Mouse (Mus musculus) stomach, postnatal 0 days (tissue): ENCODE measurements around the gene Slc38a7. TPM values are rescaled to one million over a fixed set of nuclear protein-coding genes. Genes with fewer than 3 reads are reported as not detected.

ENCODE experiments used
- ATAC-seq: fragments of 200-750 bp; cut with Nextera tagmentation; 2 replicates; pipeline ENCODE4 v1.8.0; 2017; ENCODE audit not compliant: low FRiP score, low TSS enrichment
- DNase-seq: peaks from one replicate; pipeline ENCODE4 v3.0.0-alpha.2; 2016; ENCODE audit warnings: low spot score
- H3K27ac ChIP-seq: fragments of 300-500 bp; sonication (generic); replicated peaks from 2 replicates; pipeline ENCODE4 v1.5.1; 2014; ENCODE audit warnings: mild to moderate bottlenecking, control low read depth
- H3K27me3 ChIP-seq: fragments of 300-500 bp; sonication (generic); 2 replicates; pipeline ENCODE4 v1.6.1; 2014; ENCODE audit warnings: low read length; ENCODE audit not compliant: control insufficient read depth, insufficient read depth
- H3K36me3 ChIP-seq: fragments of 300-500 bp; sonication (generic); 2 replicates; pipeline ENCODE4 v1.6.1; 2014; ENCODE audit warnings: low read length, mixed read lengths; ENCODE audit not compliant: control insufficient read depth, insufficient read depth
- H3K4me1 ChIP-seq: fragments of 300-500 bp; sonication (generic); replicated peaks from 2 replicates; pipeline ENCODE4 v1.6.1; 2014; ENCODE audit warnings: antibody characterized with exemption; ENCODE audit not compliant: control insufficient read depth, insufficient read depth
- H3K4me2 ChIP-seq: fragments of 300-500 bp; sonication (generic); replicated peaks from 2 replicates; pipeline ENCODE4 v1.6.1; 2014; ENCODE audit warnings: low read depth, mild to moderate bottlenecking, control low read depth, moderate library complexity
- H3K4me3 ChIP-seq: fragments of 300-500 bp; sonication (generic); 2 replicates; pipeline ENCODE4 v1.5.1; 2014; ENCODE audit warnings: low read depth, low read length, control low read depth
- H3K9ac ChIP-seq: fragments of 300-500 bp; sonication (generic); 2 replicates; pipeline ENCODE4 v1.6.1; 2014; ENCODE audit warnings: mild to moderate bottlenecking, low read length, control low read depth, mixed read lengths
- H3K9me3 ChIP-seq: fragments of 300-500 bp; sonication (generic); 2 replicates; pipeline ENCODE4 v1.6.1; 2016; ENCODE audit warnings: low read length; ENCODE audit not compliant: control insufficient read depth
- CTCF ChIP-seq: IDR thresholded peaks from 2 replicates; pipeline ENCODE4 v1.5.1; 2016; ENCODE audit warnings: antibody characterized with exemption, low read depth, mild to moderate bottlenecking, moderate library complexity
- EP300 ChIP-seq: optimal IDR thresholded peaks from 2 replicates; pipeline ENCODE3; 2016; ENCODE audit warnings: antibody characterized with exemption
- WGBS: fragments of 180-500 bp; shearing (Covaris S2); extraction: QIAGEN DNeasy Blood & Tissue Kit; methylation state at CpG from one replicate; pipeline ENCODE4 v1.1.7; 2014; 5-methylcytosine and 5-hydroxymethylcytosine counted together
- polyA plus RNA-seq: library from polyadenylated mRNA; unstranded; fragments of >200 nt; fragmentation: Nextera tagmentation; extraction: Ambion mirVana; gene quantifications from 2 replicates; pipeline ENCODE4 v1.2.1, GENCODE M21; 2015

The Slc38a7 gene
- polyA plus RNA-seq, result 9.1 and 9.5 TPM in 2 replicates

- Histone ChIP-seq H3K4me3 (peak within 1 kb of the TSS; percentile 71), H3K9me3 (no peaks in the 10 kb centered on the region), H3K27me3 (no peaks in the 10 kb centered on the region), H3K4me2 (peak within 1 kb of the TSS; percentile 83), H3K9ac (peak within 1 kb of the TSS; percentile 73), H3K36me3 (no peaks in the 10 kb centered on the region), H3K27ac (peak within 1 kb of the TSS; percentile 63), H3K4me1 (no peaks in the 10 kb centered on the region)
- TF ChIP-seq CTCF (no peak), EP300 (no peak)
- DNase-seq (peak; percentile 77), ATAC-seq (peak; percentile 95)
- 10% methylated on average over 22 of the region's 22 CpGs for WGBS
These were observed at the start of gene Slc38a7 for GRCm38 (mm10) chr8:95853102-95853843. Gene Slc38a7, minus strand, starts transcription at chr8:95853539.

GRCm38 (mm10) chr8:95901864-95902263 lies 48.5 kb upstream of the Slc38a7 start:
- DNase-seq, result no peak
- Histone ChIP-seq H3K9ac (no peak overlapping the region), H3K36me3 (no peaks in the 10 kb centered on the region), H3K4me3 (no peak overlapping the region), H3K27ac (no peak overlapping the region), H3K27me3 (no peaks in the 10 kb centered on the region), H3K4me1 (no peaks in the 10 kb centered on the region), H3K9me3 (no peaks in the 10 kb centered on the region), H3K4me2 (no peak overlapping the region)
- ATAC-seq, result no peak
- 43% methylated on average over 7 of the region's 7 CpGs for WGBS
- TF ChIP-seq EP300, result no peak
- TF ChIP-seq CTCF, result no peak

- Histone ChIP-seq H3K4me1 (no peaks in the 10 kb centered on the region), H3K9me3 (no peaks in the 10 kb centered on the region), H3K27ac (no peak overlapping the region), H3K36me3 (no peaks in the 10 kb centered on the region), H3K4me3 (no peak overlapping the region), H3K4me2 (no peak overlapping the region), H3K27me3 (no peaks in the 10 kb centered on the region), H3K9ac (no peak overlapping the region)
- no peak for ATAC-seq
- WGBS, result 64% methylated on average over 5 of the region's 5 CpGs
- no peak for DNase-seq
- TF ChIP-seq CTCF (no peak), EP300 (no peak)
These were observed 40.4 kb upstream of the Slc38a7 start for GRCm38 (mm10) chr8:95893701-95894100.

GRCm38 (mm10) chr8:95888285-95889136 lies 35.2 kb upstream of the Slc38a7 start, which contains the start of gene Got2:
Gene Got2, minus strand, starts transcription at chr8:95888547.
- ATAC-seq (peak; percentile 93), DNase-seq (peak; percentile 94)
- no peaks in the 10 kb centered on the region for H3K36me3 ChIP-seq
- no peaks in the 10 kb centered on the region for H3K27me3 ChIP-seq
- H3K4me2 ChIP-seq, result peak within 1 kb of the TSS; percentile 96
- H3K27ac ChIP-seq, result peak within 1 kb of the TSS; percentile 67
- H3K4me1 ChIP-seq, result no peaks in the 10 kb centered on the region
- peak within 1 kb of the TSS; percentile 80 for H3K4me3 ChIP-seq
- peak within 1 kb of the TSS; percentile 74 for H3K9ac ChIP-seq
- TF ChIP-seq CTCF (peak; percentile 91), EP300 (no peak)
- H3K9me3 ChIP-seq, result no peaks in the 10 kb centered on the region
- WGBS, result 8% methylated on average over 30 of the region's 31 CpGs

GRCm38 (mm10) chr8:95887578-95888284 lies 34.4 kb upstream of the Slc38a7 start:
- Histone ChIP-seq H3K4me2 (peak overlapping the region; percentile 96), H3K36me3 (no peaks in the 10 kb centered on the region), H3K4me1 (no peaks in the 10 kb centered on the region), H3K27me3 (no peaks in the 10 kb centered on the region), H3K9ac (peak overlapping the region; percentile 74), H3K27ac (peak overlapping the region; percentile 67), H3K4me3 (peak overlapping the region; percentile 80), H3K9me3 (no peaks in the 10 kb centered on the region)
- ATAC-seq (peak; percentile 88), DNase-seq (peak; percentile 69)
- WGBS, result under 1% methylated on average over 38 of the region's 38 CpGs
- TF ChIP-seq EP300 (no peak), CTCF (no peak)
